Mouse (Mus musculus) granulocyte monocyte progenitor cell, adult 5-6 weeks (primary cell): Measurements from ENCODE around the gene Dapp1. TPM values are rescaled to one million over a fixed set of nuclear protein-coding genes. Genes with fewer than 3 reads are reported as not detected.
"Not testable (repeated sequence)": the region's sequence is repeated elsewhere in the genome, so short reads cannot be mapped to it uniquely, and the experiment has no call there.

ENCODE experiments used
- ATAC-seq: replicated peaks from 2 replicates; pipeline ENCODE4 v1.8.0; 2016; ENCODE audit warnings: mild to moderate bottlenecking, moderate TSS enrichment, inconsistent platforms; ENCODE audit not compliant: poor library complexity, severe bottlenecking
- total RNA-seq, 2 experiments: library from RNA; stranded (forward) in 1 of 2; stranded (reverse) in 1 of 2; fragments of 200-712, 200-1000 nt in 1 of 2; fragments of >200 nt in 1 of 2; fragmentation: Nextera tagmentation in 1 of 2; gene quantifications; 2 replicates each; pipeline ENCODE4 v1.2.3; 2014 to 2017

The Dapp1 gene
- total RNA-seq, 2 experiments from 2014 or later = 116 to 125 TPM

GRCm38 (mm10) chr3:137992366-137992765, 11.0 kb upstream of the Dapp1 start:
- peak; percentile 74 for ATAC-seq

DNA sequence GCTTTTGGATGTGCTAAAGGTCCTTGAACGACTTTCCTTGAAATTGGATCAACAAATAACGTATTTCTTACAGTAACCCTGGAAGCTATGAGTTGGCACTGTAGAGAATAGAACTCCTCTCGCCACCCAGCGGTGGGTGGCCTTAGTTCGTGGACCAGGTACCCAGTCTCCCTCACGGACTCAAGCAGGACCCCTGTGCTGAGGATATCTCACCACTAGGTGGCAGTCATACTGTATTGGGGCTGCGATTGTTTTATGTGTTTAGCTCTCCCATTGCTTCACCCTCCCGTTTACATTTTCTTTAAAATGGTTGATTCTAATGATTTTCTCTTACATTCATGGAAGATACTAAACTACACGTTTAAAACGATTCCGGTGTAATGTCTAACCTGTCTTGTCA, 9.8 kb upstream of the Dapp1 start:
- peak; percentile 98 for ATAC-seq

GRCm38 (mm10) chr3:137989405-137989804, 8.1 kb upstream of the Dapp1 start:
- no peak for ATAC-seq

GRCm38 (mm10) chr3:137980435-137981381, 637 bp downstream of the Dapp1 start:
- peak; percentile 46 for ATAC-seq

DNA sequence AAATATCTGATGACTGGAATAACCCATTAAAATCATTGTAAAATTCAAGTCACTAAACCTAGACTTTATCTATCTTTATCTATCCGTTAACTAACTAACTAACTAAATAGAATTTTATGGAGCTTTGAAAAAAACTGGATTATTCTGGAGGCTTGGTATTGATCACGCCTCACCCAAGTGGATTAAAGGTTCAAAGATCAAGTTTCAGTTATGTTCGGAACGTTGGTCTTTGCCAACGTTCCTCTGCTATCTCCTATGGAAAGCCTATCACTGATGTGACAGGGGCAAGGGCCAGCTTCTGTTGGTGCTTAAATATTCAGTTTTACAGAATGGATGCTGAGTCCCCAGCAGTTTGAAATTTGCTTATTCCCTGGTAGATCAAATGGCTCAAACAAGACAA, 3.1 kb downstream of the Dapp1 start:
- no peak for ATAC-seq

DNA sequence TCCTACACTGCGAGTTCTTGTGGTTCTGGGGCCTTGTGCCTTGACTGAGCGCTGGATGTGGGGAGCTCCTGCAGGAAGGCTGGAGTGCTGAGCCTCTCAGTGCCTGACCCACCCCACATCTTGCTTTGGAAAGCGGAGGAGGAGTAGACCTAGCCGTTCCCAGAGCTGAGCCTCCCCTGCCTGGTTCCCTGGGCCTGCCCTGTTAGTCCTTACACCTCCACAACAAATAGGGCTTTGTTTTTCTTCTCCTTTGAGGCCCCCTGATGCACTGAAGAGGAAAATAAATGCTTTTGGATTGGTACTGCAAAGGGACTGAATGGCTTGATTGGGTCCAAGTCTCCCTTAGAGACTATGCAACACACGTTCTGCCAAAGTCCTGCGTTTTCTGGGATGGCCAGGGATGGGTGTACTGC, 3.7 kb downstream of the Dapp1 start:
- no peak for ATAC-seq

DNA sequence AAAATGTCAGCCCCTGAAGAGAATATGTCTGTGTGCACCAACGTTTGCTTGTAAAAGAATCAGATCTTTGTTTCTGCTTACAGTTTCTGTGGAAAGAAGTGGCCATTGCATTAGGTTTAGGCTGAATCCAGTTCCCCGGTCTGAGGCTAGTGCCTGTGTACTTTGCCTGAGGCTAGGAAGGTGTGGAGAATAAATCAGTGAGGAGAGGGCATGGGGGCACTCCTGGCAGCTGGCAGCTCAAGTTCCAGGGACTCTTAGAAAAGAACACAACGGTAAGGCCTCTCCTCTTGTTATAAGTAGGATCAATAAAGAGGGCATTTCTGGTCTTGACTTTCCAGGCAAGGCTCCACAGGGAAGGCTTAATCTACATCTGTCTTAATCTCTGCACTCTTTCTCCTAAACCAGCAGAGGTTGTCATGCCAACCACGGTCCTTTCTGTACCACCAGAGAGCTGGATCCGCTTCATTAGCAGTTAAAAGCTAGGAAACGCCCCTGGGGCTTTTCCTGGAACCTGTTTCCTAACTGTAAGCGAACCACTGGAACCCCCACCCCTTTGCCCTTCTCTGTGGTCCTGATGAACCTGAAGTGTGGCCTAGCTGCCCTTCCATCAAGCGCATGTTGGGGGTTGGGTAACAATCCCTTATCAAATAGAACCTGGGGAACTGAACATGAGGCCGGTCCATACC, 4.3 kb downstream of the Dapp1 start:
- ATAC-seq = no peak

GRCm38 (mm10) chr3:137975856-137976423, 5.4 kb downstream of the Dapp1 start:
- 0 out of 2 replicates have a peak, but pooled peaks have one; percentile 0 for ATAC-seq

- ATAC-seq = peak; percentile 61
These were observed 5.9 kb downstream of the Dapp1 start for GRCm38 (mm10) chr3:137975435-137975834.

DNA sequence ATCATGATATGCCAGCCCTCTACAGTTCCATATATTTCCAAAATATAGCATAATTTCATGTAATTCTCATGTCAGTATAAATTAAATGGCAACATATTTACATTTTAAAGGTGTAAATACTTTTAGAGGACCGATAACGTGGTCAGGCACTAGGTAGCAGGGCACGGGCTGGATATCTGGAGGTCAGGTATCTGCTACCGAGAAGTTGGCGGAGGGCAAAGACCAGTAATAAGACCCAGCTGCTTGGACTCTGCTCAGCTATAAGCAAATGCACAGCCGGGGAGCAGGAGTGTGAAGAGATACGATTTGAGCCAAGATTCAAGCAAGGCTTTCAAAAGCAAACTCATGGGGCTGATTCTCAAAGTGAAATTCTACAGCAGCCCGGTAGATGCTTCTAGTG, 7.0 kb downstream of the Dapp1 start:
- ATAC-seq = no peak

DNA sequence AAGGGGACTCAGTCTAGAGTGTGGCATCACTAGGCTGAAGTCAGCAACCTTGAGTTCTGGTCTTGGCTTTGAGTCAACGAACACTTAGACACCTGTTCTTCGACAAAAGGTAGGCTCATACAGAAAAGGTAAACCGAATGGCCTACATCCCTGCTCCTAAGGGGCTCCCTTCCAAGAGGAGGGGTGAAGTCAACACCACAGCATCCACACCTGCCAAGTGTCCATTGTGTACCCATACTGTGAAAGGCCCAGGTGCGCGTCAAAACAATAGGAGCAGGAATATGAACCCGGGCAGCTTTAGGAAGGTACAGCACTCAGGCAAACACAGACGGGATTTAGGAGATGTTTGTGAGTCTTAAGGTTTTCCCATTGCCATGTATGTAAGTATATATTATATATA, 8.4 kb downstream of the Dapp1 start:
- ATAC-seq = no peak

GRCm38 (mm10) chr3:137972224-137972623, 9.1 kb downstream of the Dapp1 start:
- ATAC-seq = no peak

DNA sequence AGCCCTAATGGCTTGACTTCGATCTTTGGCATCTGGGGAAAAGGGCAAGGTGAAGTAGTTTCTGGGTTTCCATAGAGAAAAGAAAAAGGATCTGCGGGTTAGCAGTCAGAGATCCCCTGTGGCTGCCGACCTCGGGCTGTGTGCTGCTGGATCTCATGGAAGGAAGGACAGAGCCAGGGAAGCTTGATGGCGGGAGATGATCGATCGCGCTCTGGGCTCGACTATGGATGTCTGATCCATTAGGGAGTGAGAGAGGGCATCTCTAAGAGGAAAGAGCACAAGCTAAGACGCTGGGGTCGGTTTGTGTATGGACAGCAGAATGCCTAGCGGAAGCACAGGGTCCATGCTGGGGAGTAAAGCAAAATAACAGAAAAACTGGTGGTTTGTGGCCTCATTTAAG, 11.4 kb downstream of the Dapp1 start:
- ATAC-seq = peak; percentile 6; the same call in 1 of the 2 replicates

DNA sequence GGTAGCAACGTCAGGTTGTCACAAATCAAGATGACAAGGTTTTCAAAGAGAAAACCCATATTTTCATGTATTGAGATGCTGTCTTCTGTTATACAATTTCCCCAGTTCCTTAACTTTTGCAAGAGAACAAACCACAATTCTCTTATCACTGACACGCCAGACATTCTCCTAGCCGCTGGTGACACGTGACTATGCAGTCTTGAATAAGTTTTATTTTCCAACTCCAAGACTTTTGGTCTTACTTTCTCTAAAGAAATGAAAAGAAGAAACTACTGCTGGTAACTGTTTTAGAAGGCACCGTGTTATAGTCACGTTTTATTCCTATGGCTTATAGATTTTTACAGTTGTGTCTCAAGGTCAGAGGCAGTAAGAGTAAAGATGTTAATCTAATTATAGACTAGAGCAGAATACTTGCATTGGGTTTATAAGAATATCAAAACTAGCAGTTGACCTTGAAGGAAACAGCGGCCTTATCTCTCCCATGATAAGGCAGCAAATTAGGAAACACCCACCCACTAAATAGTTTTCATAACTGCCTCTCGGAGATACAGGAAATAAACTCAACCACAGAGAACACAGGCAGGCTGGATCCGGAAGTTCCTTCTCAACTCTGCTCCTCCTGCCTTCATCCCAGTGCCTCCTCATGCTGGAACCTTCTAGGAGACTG, 12.4 kb downstream of the Dapp1 start:
- ATAC-seq = peak; percentile 71

DNA sequence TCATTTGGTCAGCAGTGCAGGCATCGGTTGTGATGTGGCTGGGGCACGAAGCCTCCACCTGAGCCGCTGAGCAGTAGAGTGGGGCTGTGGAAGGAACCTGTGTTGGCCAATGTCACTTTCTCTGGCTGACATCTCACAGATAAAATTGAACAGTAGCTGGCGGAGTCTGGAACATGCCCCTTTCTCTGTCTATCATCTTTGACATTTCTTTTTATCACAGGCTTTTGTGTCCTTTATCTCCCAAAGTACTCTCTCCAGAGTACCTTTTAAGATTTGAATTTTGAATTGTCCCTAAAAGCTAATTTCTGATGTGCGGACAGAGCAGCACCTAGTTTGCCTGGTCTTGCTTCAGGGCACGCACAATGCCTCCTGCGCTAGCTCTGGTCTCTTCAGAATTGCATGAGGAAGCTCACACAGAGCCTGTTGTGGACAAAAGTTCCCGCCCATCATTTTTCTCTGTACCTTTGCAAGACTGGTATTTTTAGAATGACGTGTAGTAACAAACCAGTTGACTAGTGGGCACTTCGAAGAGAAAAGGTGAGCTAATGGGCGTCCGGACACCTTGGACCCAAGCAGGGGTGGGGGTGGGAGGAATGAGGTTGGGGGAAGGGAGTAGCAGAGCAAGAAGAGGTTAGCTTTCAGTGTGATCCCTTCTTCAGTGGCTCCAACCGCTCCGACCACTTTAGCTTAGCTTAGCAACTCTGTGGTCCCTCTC, 13.1 kb downstream of the Dapp1 start:
- ATAC-seq = peak; percentile 8

DNA sequence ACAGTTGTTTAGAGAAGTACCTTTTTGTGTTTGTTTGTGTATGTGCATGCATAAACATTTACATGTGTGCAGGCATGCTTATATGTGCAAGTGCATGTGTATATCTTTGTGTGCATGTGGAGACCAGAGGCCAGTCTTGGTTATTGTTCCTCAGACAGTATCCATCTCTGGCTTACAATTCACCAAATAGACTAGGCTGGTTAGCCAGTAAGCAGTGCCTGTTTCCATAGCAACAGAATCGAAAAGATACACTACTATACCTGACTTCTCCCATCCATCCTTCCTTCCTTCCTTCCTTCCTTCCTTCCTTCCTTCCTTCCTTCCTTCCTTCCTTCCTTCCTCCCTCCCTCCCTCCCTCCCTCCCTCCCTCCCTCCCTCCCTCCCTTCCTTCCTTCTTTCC, 17.3 kb downstream of the Dapp1 start:
- not testable (repeated sequence) for ATAC-seq

DNA sequence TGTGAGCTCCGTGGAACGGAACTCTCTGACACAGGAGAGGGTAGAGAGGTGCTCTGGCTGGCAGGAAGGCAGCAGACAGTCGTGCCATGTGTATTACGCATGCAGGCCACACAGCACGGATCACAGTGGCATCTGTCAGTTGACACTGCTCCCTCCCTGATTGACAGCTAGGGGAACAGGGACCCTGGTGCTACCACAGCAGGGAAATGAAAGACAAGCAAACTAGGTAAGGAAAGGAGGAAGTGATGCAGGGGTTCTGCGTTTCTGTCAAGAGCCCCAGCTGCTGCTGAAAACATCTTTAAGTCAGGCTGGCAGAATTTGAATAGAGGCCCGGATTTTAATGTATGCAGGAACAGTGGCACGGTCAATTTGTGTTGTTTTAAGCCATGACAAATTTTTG, 17.8 kb downstream of the Dapp1 start:
- ATAC-seq = peak; percentile 96

GRCm38 (mm10) chr3:137961736-137962385, 19.5 kb downstream of the Dapp1 start:
- ATAC-seq = no peak

DNA sequence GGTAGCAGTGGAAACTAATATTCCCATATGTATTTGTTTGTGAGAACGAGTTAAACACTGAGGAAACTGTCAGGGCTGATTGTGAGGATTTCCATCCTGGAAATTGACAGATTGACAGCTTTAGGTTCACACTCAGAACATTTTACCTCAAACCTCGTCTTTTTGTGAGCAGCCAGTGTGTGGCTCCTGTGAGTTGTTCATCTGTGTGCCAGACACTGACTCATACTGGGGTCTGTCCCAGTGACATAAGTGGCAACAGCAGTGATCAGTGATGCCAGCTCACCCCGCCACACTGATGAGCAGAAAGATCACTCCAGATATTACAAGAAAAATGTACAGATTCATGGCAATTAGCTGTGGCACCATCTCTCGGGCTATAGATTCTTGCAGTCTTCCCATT, 21.9 kb downstream of the Dapp1 start:
- ATAC-seq = no peak
